16 mouse cellular contexts compared by ENCODE assay signal in genomic region chr11:86039355-86039754, GRCm38 (mm10).
A peak's percentile ranks its signal among the peaks of the same experiment; 100 is the strongest.
DNase-seq lines count a peak whose midpoint lies in the region; ATAC-seq and TF ChIP-seq lines count a peak whose summit lies in the region.
"Had no signal": no experiment of that assay in that cellular context is flagged by ENCODE, and none has a peak within 500 bp of the region (broad histone marks: within the 10 kb centered on the region; RNA-seq: fewer than 3 reads in every experiment).

No protein-coding gene starts in this region.

- no peaks in the 10 kb centered on the region for H3K36me3 ChIP-seq in hindbrain, embryonic 12.5 days
- H3K36me3 ChIP-seq in hindbrain, embryonic 10.5 days, result no peaks in the 10 kb centered on the region
- no peaks in the 10 kb centered on the region for H3K36me3 ChIP-seq in forebrain, embryonic 10.5 days (replicated peaks)
- no peaks in the 10 kb centered on the region for H3K36me3 ChIP-seq in hindbrain, embryonic 14.5 days (replicated peaks; ENCODE audit: control insufficient read depth, insufficient read depth)
- H3K36me3 ChIP-seq in midbrain, postnatal 0 days (ENCODE audit: insufficient read depth, low read length), result no peaks in the 10 kb centered on the region
- H3K36me3 ChIP-seq: embryonic facial prominence, embryonic 15.5 days; heart, embryonic 15.5 days; limb, embryonic 10.5 days; liver, embryonic 13.5 days had no signal

- H3K9ac ChIP-seq in hindbrain, embryonic 12.5 days, result no peak overlapping the region
- H3K9ac ChIP-seq in hindbrain, embryonic 14.5 days, result no peak overlapping the region
- H3K9ac ChIP-seq in midbrain, postnatal 0 days (replicated peaks; ENCODE audit: low read length, poor library complexity, severe bottlenecking), result no peak overlapping the region
- H3K9ac ChIP-seq: embryonic facial prominence, embryonic 15.5 days; heart, embryonic 15.5 days; liver, embryonic 13.5 days had no signal

- no peak for TF ChIP-seq CTCF in midbrain, postnatal 0 days (IDR thresholded peaks at IDR 0.05)

- no peaks in the 10 kb centered on the region for H3K27me3 ChIP-seq in hindbrain, embryonic 12.5 days
- H3K27me3 ChIP-seq in hindbrain, embryonic 10.5 days (ENCODE audit: insufficient read depth, poor library complexity, severe bottlenecking), result no peaks in the 10 kb centered on the region
- peaks cover 6% of the 10 kb centered on the region; the same call in 1 of the 2 replicates for H3K27me3 ChIP-seq in forebrain, embryonic 10.5 days (ENCODE audit: poor library complexity, severe bottlenecking)
- no peaks in the 10 kb centered on the region for H3K27me3 ChIP-seq in hindbrain, embryonic 14.5 days (ENCODE audit: control insufficient read depth, insufficient read depth, low read length)
- H3K27me3 ChIP-seq in midbrain, postnatal 0 days (ENCODE audit: insufficient read depth, low read length), result no peaks in the 10 kb centered on the region
- H3K27me3 ChIP-seq: embryonic facial prominence, embryonic 15.5 days; heart, embryonic 15.5 days; liver, embryonic 13.5 days had no signal

- H3K9me3 ChIP-seq in hindbrain, embryonic 12.5 days (replicated peaks), result no peaks in the 10 kb centered on the region
- H3K9me3 ChIP-seq in hindbrain, embryonic 10.5 days, result no peaks in the 10 kb centered on the region
- no peaks in the 10 kb centered on the region for H3K9me3 ChIP-seq in forebrain, embryonic 10.5 days
- no peaks in the 10 kb centered on the region for H3K9me3 ChIP-seq in hindbrain, embryonic 14.5 days (ENCODE audit: control insufficient read depth, low read length)
- no peaks in the 10 kb centered on the region for H3K9me3 ChIP-seq in midbrain, postnatal 0 days (ENCODE audit: low read length)
- H3K9me3 ChIP-seq: embryonic facial prominence, embryonic 15.5 days; heart, embryonic 15.5 days; limb, embryonic 10.5 days; liver, embryonic 13.5 days had no signal

- peaks cover 9% of the 10 kb centered on the region for H3K4me1 ChIP-seq in hindbrain, embryonic 12.5 days
- no peaks in the 10 kb centered on the region for H3K4me1 ChIP-seq in hindbrain, embryonic 10.5 days (replicated peaks)
- H3K4me1 ChIP-seq in forebrain, embryonic 10.5 days, result peaks cover 12% of the 10 kb centered on the region; the same call in 1 of the 2 replicates
- no peaks in the 10 kb centered on the region for H3K4me1 ChIP-seq in hindbrain, embryonic 14.5 days (replicated peaks; ENCODE audit: control insufficient read depth, insufficient read depth, low read length)
- H3K4me1 ChIP-seq in midbrain, postnatal 0 days (ENCODE audit: insufficient read depth, low read length), result no peaks in the 10 kb centered on the region
- H3K4me1 ChIP-seq: embryonic facial prominence, embryonic 15.5 days; heart, embryonic 15.5 days; limb, embryonic 10.5 days; liver, embryonic 13.5 days had no signal

- H3K4me3 ChIP-seq in hindbrain, embryonic 12.5 days, result no peak overlapping the region
- no peak overlapping the region for H3K4me3 ChIP-seq in hindbrain, embryonic 10.5 days
- no peak overlapping the region for H3K4me3 ChIP-seq in forebrain, embryonic 10.5 days
- H3K4me3 ChIP-seq in hindbrain, embryonic 14.5 days (replicated peaks; ENCODE audit: low read length), result no peak overlapping the region
- H3K4me3 ChIP-seq in midbrain, postnatal 0 days (ENCODE audit: low read depth, low read length), result no peak overlapping the region
- H3K4me3 ChIP-seq: embryonic facial prominence, embryonic 15.5 days; heart, embryonic 15.5 days; limb, embryonic 10.5 days; liver, embryonic 13.5 days had no signal

- H3K27ac ChIP-seq in hindbrain, embryonic 12.5 days, result peak overlapping the region; percentile 66
- no peak overlapping the region for H3K27ac ChIP-seq in hindbrain, embryonic 10.5 days
- H3K27ac ChIP-seq in forebrain, embryonic 10.5 days, result peak overlapping the region; percentile 20; the same call in 1 of the 2 replicates
- H3K27ac ChIP-seq in hindbrain, embryonic 14.5 days, result peak overlapping the region; percentile 64; the same call in 1 of the 2 replicates
- no peak overlapping the region for H3K27ac ChIP-seq in midbrain, postnatal 0 days (ENCODE audit: low read depth, low read length)
- H3K27ac ChIP-seq: embryonic facial prominence, embryonic 15.5 days; heart, embryonic 15.5 days; limb, embryonic 10.5 days; liver, embryonic 13.5 days; stomach, postnatal 0 days had no signal

- peak; percentile 48; the same call in 1 of the 2 replicates for ATAC-seq in hindbrain, embryonic 12.5 days (ENCODE audit: low FRiP score)
- no peak for ATAC-seq in hindbrain, embryonic 14.5 days (ENCODE audit: low FRiP score)
- no peak for ATAC-seq in midbrain, postnatal 0 days (ENCODE audit: low FRiP score)
- ATAC-seq: Patski had no signal

- 53% methylated on average over 8 of the region's 8 CpGs for WGBS in hindbrain, embryonic 12.5 days
- WGBS in hindbrain, embryonic 10.5 days, result 77% methylated on average over 8 of the region's 8 CpGs
- WGBS in forebrain, embryonic 10.5 days, result 68% methylated on average over 8 of the region's 8 CpGs
- WGBS in hindbrain, embryonic 14.5 days, result 39% methylated on average over 8 of the region's 8 CpGs
- 28% methylated on average over 8 of the region's 8 CpGs for WGBS in midbrain, postnatal 0 days

- DNase-seq in hindbrain, embryonic 10.5 days (ENCODE audit: low spot score), result no peak
- DNase-seq in forebrain, embryonic 10.5 days (ENCODE audit: extremely low spot score, low spot score), result no peak
- DNase-seq in hindbrain, embryonic 14.5 days (ENCODE audit: low spot score), result peak; percentile 53
- DNase-seq in midbrain, postnatal 0 days (ENCODE audit: low spot score), result peak; percentile 21
- DNase-seq in liver, result no peak
- no peak for DNase-seq in right cerebral cortex, adult 2 months (ENCODE audit: low spot score in 2 of 2)
- DNase-seq: kidney, adult 2 months; kidney, postnatal 25 days; liver, embryonic 13.5 days; thymus, postnatal 36 days had no signal

- H3K4me2 ChIP-seq in hindbrain, embryonic 12.5 days (replicated peaks), result 0 out of 2 replicates have a peak overlapping the region, but pooled peaks have one; percentile 15
- H3K4me2 ChIP-seq in hindbrain, embryonic 14.5 days (replicated peaks), result peak overlapping the region; percentile 2
- no peak overlapping the region for H3K4me2 ChIP-seq in midbrain, postnatal 0 days (ENCODE audit: low read depth, low read length, poor library complexity, severe bottlenecking)
- H3K4me2 ChIP-seq: embryonic facial prominence, embryonic 15.5 days; heart, embryonic 15.5 days; liver, embryonic 13.5 days had no signal

Comparison
In these comparisons a context has a peak if more than half of its experiments do, and no peak if none do; other contexts are left out.
1. H3K27ac ChIP-seq: peak in hindbrain, embryonic 12.5 days (single experiment), forebrain, embryonic 10.5 days (single experiment) and hindbrain, embryonic 14.5 days (single experiment); none in hindbrain, embryonic 10.5 days (single experiment) and midbrain, postnatal 0 days (single experiment).
2. DNase-seq: peak in hindbrain, embryonic 14.5 days (single experiment) and midbrain, postnatal 0 days (single experiment); none in hindbrain, embryonic 10.5 days (single experiment), forebrain, embryonic 10.5 days (single experiment), liver (single experiment) and right cerebral cortex, adult 2 months (0 of 2).